Mouse (Mus musculus) small intestine, adult 2 months (tissue): ENCODE data around the gene Nup133.

Experiments
- CTCF ChIP-seq: fragments of 200-500 bp; IDR thresholded peaks from 2 replicates; pipeline ENCODE4 v1.5.1; 2012; ENCODE audit warnings: low read depth, mild to moderate bottlenecking, control low read depth, inconsistent platforms, low read length, moderate library complexity, mixed read lengths; ENCODE audit not compliant: insufficient replicate concordance, insufficient read length; ENCODE audit errors: extremely low read depth
- POLR2A ChIP-seq: fragments of 200-500 bp; IDR thresholded peaks from 2 replicates; pipeline ENCODE4 v1.6.1; 2012; ENCODE audit warnings: low read depth, mild to moderate bottlenecking, control low read depth, inconsistent platforms, low read length, moderate library complexity

GRCm38 (mm10) chr8:123858574-123858940, 90.5 kb downstream of the Nup133 start:
- TF ChIP-seq POLR2A (no peak), CTCF (no peak)
